Mouse (Mus musculus): Measurements from ENCODE around the gene Kcnk2.

The Kcnk2 gene

GRCm38 (mm10) chr1:189219051-189219450 is 183.0 kb downstream of the Kcnk2 start:
- no peak for DNase-seq (ENCODE audit: extremely low read depth, low read depth, low spot score)

- DNase-seq (ENCODE audit: extremely low read depth, low read depth, low spot score): no peak
Measured at GRCm38 (mm10) chr1:189217751-189218564, 184.1 kb downstream of the Kcnk2 start.

DNA sequence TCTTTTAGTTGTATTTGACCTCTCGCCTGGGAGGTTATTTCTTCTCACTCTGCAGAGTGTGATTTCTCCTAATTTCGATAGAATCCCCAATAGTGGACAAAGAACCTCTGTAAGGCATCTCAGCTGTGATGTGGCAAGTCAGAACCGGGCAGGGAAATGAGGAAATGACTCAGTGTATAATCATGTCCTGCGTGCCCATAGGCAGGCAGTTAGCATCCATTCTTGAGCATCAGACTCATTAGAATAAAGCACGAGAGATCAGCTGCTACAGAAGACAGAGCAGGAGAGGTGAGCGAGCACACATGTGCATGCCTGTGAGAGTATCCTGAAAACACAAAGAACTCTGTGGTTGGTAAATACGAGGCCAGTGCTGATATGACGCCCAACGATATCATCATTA is 186.9 kb downstream of the Kcnk2 start:
- DNase-seq (ENCODE audit: extremely low read depth, low read depth, low spot score): no peak

DNA sequence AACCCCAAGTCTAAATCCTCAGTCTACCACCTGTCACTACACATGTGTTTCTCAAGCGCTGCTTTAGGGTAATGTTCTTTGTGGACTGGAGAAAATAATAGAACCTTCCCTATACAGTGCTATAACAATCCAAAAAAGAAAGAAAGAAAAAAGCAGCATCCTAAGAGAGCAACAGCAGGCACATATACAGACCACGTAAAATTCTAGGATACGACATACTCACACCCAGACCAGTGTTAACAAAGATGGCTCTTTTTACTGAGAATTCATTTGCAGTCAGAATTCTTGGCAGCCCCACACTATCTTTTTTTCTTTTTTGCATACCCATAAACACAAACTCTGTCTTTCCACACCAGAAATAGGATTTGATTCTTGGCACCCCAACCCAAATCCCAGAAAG is 187.6 kb downstream of the Kcnk2 start:
- no peak for DNase-seq (ENCODE audit: extremely low read depth, low read depth, low spot score)

GRCm38 (mm10) chr1:189209715-189210108 is 192.4 kb downstream of the Kcnk2 start:
- DNase-seq (ENCODE audit: extremely low read depth, low read depth, low spot score): no peak

- no peak for DNase-seq (ENCODE audit: extremely low read depth, low read depth, low spot score)
Measured at GRCm38 (mm10) chr1:189209029-189209714, 192.9 kb downstream of the Kcnk2 start.

- DNase-seq (ENCODE audit: extremely low read depth, low read depth, low spot score): no peak
Measured at GRCm38 (mm10) chr1:189208605-189209004, 193.5 kb downstream of the Kcnk2 start.

DNA sequence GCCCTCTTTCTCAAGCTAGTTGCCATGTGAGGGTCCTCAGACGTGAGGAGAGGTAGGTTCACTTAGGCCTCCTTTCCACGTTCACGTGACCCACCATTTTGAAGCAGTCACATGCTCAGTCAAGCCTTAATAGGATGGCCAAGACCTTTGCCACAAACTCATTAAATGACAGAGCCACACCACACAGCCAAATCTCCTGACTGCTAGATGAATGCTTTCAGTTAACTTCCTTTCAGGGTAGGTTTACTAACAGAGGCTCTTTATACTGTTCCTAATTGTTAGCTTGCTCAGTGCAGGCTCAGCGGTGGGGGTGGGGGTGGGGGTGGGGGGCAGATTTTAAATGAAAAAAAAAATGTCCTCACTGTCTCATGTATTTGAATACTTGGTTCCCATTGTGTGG is 206.3 kb downstream of the Kcnk2 start:
- DNase-seq (ENCODE audit: extremely low read depth, low read depth, low spot score): no peak

DNA sequence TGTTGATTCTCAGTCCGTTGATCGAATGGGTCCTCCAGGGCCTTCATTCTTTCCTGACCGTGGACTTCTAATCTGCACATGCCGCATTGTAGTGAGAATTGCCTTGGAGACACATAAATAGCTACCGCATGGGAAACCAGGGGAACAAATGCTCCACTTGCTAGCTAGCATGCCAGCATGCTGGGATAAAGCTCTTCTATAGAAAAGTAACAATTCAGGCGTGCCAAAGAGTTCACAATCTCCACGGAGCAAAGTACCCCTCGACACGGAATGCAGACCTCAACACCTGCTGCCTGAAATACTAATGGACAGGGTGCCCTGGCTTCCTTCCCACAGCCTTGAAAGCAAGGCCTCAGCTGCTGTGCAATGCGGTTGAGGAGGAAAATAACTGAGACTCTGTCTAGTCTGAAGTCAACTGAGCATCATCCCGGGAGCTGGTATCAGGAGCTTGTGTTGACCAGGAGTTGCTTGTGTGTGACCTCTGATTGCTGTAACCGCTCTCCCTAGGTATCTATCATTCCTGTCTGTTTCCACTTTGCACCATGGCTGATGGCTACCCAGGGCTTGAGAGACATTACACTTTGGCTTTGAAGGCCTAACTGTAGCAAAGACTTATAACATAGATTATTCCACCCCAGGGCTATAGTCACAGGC is 214.2 kb downstream of the Kcnk2 start:
- no peak for DNase-seq (ENCODE audit: extremely low read depth, low read depth, low spot score)

GRCm38 (mm10) chr1:189185206-189185750 is 216.8 kb downstream of the Kcnk2 start:
- DNase-seq (ENCODE audit: extremely low read depth, low read depth, low spot score): no peak

DNA sequence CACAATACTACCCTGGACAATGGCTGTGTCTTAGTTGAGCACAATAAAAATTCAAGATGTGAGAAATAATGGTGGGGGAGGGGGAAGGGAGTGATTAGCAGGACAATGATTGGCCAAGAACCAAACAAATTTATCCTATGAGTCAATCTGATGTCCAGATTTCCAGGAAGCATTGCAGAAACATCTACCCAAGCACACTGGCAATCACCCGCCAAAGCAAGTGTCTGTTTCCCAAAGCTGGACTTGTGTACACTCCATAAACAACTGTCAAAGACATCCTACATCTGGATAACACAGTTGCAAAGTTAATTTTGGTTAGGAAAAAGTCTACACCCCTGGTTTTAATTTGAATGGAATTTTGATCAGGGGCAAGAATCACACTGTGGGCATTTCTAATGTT is 224.3 kb downstream of the Kcnk2 start:
- DNase-seq (ENCODE audit: extremely low read depth, low read depth, low spot score): no peak

GRCm38 (mm10) chr1:189173479-189173878 is 228.6 kb downstream of the Kcnk2 start:
- DNase-seq (ENCODE audit: extremely low read depth, low read depth, low spot score): no peak

GRCm38 (mm10) chr1:189171138-189171537 is 230.9 kb downstream of the Kcnk2 start:
- DNase-seq (ENCODE audit: extremely low read depth, low read depth, low spot score): no peak

DNA sequence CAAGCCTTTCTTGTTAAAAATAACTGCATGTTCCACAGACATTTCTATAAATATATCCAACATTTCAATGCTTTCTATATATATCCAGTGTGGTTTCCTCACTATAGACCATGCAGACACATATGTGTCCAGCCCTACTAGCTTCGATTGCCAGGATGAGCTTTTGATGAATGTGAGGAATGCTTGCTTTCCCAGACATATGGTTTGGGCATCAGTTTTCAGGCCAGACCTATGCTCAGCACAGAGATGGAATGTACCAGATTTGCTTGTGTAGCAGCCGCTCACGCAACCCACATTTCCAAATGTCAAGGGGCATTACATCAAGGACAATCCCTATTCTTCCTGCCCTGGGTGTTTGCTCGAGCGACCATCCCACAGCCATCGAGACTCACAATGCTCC is 236.3 kb downstream of the Kcnk2 start:
- no peak for DNase-seq (ENCODE audit: extremely low read depth, low read depth, low spot score)

GRCm38 (mm10) chr1:189165141-189165540 is 236.9 kb downstream of the Kcnk2 start:
- no peak for DNase-seq (ENCODE audit: extremely low read depth, low read depth, low spot score)

DNA sequence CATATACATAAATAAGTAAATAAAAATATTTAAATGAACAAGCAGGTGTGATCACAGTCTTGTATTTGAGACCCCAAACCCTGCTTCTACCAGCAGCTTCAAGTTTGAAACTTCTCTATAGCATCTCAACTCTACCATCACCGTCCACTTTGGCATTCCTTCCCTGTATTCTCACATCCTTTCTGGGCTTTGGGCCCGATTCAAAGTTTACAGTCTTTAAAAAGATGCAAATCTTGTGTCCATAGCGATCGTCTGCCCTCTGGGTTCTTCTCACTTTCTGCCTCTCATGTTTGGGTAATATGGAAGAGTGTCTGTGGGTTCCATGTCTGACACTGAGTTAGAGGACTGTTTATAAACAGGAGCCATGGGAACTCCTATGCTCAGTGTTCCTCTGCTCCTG is 237.4 kb downstream of the Kcnk2 start:
- no peak for DNase-seq (ENCODE audit: extremely low read depth, low read depth, low spot score)

DNA sequence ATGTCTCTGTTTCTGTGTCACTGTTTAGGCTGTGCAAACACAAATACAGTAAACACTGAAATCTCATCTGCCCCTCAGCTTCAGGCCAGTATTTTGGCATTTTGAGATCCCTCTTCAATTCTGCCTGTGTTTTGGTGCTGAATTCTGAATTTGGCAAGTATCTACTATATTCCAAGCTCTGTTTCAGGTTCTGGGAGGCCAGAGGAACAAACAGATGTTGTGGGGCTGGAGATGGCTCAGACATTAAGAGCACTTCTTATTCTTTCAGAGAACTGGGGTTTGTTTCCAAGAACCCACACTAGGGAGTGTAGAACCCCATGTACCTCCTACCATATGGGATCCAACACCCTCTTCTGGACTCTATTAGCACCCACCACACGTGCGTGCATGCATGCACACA is 237.8 kb downstream of the Kcnk2 start:
- DNase-seq (ENCODE audit: extremely low read depth, low read depth, low spot score): no peak
